Mouse (Mus musculus) heart, adult 2 months (tissue): ENCODE results near the gene Olfr455. TPM values are rescaled to one million over a fixed set of nuclear protein-coding genes. Genes with fewer than 3 reads are reported as not detected.

ENCODE experiments used
- DNase-seq, 2 experiments: peaks; one replicate each; pipeline ENCODE4 v3.0.0; 2021
- H3K27ac ChIP-seq: fragments of 200-600 bp; 2 replicates; pipeline ENCODE4 v1.8.1; 2022
- H3K27me3 ChIP-seq: fragments of 200-500 bp; 2 replicates; pipeline ENCODE4 v1.6.1; 2012; ENCODE audit warnings: mild to moderate bottlenecking, low read length, inconsistent platforms, mixed read lengths; ENCODE audit not compliant: control insufficient read depth, insufficient read depth
- H3K36me3 ChIP-seq: fragments of 200-500 bp; 2 replicates; pipeline ENCODE4 v1.6.1; 2012; ENCODE audit warnings: low read length, inconsistent platforms; ENCODE audit not compliant: control insufficient read depth, insufficient read depth
- H3K4me1 ChIP-seq: fragments of 200-500 bp; 2 replicates; pipeline ENCODE4 v1.6.1; 2011; ENCODE audit warnings: low read length; ENCODE audit not compliant: control insufficient read depth, insufficient read depth
- H3K4me3 ChIP-seq: fragments of 200-600 bp; 2 replicates; pipeline ENCODE4 v1.8.1; 2022
- H3K79me2 ChIP-seq: fragments of 200-500 bp; replicated peaks from 2 replicates; pipeline ENCODE4 v1.6.1; 2012; ENCODE audit warnings: mild to moderate bottlenecking, inconsistent platforms, low read length, moderate library complexity, mixed read lengths; ENCODE audit not compliant: control insufficient read depth, insufficient read depth
- H3K9ac ChIP-seq: fragments of 200-500 bp; 2 replicates; pipeline ENCODE4 v1.6.1; 2012; ENCODE audit warnings: low read depth, mild to moderate bottlenecking, control low read depth, inconsistent platforms, low read length, mixed read lengths
- CTCF ChIP-seq: fragments of 200-600 bp; IDR thresholded peaks from 2 replicates; pipeline ENCODE4 v1.8.1; 2022; ENCODE audit warnings: antibody characterized with exemption, mild to moderate bottlenecking, moderate library complexity
- EP300 ChIP-seq: fragments of 200-500 bp; IDR thresholded peaks from 2 replicates; pipeline ENCODE4 v1.6.1; 2011; ENCODE audit warnings: low read depth, low read length, control low read depth; ENCODE audit not compliant: insufficient read depth
- POLR2A ChIP-seq: fragments of 200-500 bp; IDR thresholded peaks from 2 replicates; pipeline ENCODE4 v1.6.1; 2011; ENCODE audit warnings: mild to moderate bottlenecking, low read depth, low read length, control low read depth; ENCODE audit not compliant: insufficient read depth
- WGBS: fragments of 180-500 bp; shearing (Covaris S2); methylation state at CpG from one replicate; pipeline ENCODE4 v1.1.7; 2018; 5-methylcytosine and 5-hydroxymethylcytosine counted together
- intact Hi-C: fragments of 180-260 bp; cut with DNase I; formaldehyde crosslinking; loops from one replicate; pipeline ENCODE4 v1.15.1; 2025
- polyA plus RNA-seq: library from polyadenylated mRNA; depleted of rRNA; stranded (reverse); fragments of >200 nt; gene quantifications from 2 replicates; pipeline ENCODE4 v1.2.3, GENCODE M21; 2012
- total RNA-seq, 2 experiments: library from RNA; stranded (reverse); gene quantifications; 2 replicates each; pipeline ENCODE4 v1.2.3; 2021

Gene Olfr455
- total and polyA plus RNA-seq, 3 experiments: not detected

GRCm38 (mm10) chr6:42577433-42577832, 30.0 kb upstream of the Olfr455 start:
- no peak for DNase-seq
- intact Hi-C loops: no loop called here
- H3K4me3 ChIP-seq: no peak overlapping the region
- no peaks in the 10 kb centered on the region for H3K79me2 ChIP-seq
- WGBS: 83% methylated on average over 2 of the region's 2 CpGs
- no peak overlapping the region for H3K27ac ChIP-seq
- no peaks in the 10 kb centered on the region for H3K36me3 ChIP-seq
- H3K4me1 ChIP-seq: no peaks in the 10 kb centered on the region
- no peak overlapping the region for H3K9ac ChIP-seq
- no peaks in the 10 kb centered on the region for H3K27me3 ChIP-seq
- TF ChIP-seq CTCF: no peak
- no peak for TF ChIP-seq EP300
- TF ChIP-seq POLR2A: no peak

DNA sequence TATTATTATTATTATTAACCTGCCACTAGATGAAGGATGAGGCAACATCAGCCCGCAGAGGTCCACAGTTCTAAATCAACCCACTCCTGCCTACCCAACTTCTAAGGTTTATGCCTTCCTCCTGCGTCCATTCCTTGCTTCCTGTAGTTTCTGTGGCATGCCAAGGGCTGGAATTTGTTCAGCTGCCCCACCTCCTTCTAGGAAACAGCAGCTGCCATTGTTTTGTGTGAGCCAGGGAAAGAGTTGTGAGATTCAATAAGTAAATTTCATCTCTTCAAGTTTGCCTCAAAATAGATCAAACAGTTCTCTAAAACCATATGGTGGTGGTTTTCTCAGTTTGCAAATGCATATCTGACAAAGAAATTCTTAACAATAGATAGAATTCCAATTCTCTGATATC, 20.8 kb upstream of the Olfr455 start:
- no peak for DNase-seq
- H3K9ac ChIP-seq: no peak overlapping the region

GRCm38 (mm10) chr6:42566076-42566598, 18.8 kb upstream of the Olfr455 start:
- Histone ChIP-seq H3K27ac (no peak overlapping the region), H3K4me1 (no peaks in the 10 kb centered on the region), H3K27me3 (no peaks in the 10 kb centered on the region), H3K79me2 (no peaks in the 10 kb centered on the region), H3K9ac (no peak overlapping the region), H3K36me3 (no peaks in the 10 kb centered on the region), H3K4me3 (no peak overlapping the region)
- 59% methylated on average over 2 of the region's 2 CpGs for WGBS
- DNase-seq: no peak
- intact Hi-C loops: no loop called here
- TF ChIP-seq CTCF: no peak
- TF ChIP-seq POLR2A: no peak
- TF ChIP-seq EP300: no peak

More for the DNA sequence above, 20.8 kb upstream of the Olfr455 start:
- Histone ChIP-seq H3K27me3 (no peaks in the 10 kb centered on the region), H3K79me2 (no peaks in the 10 kb centered on the region), H3K4me3 (no peak overlapping the region), H3K4me1 (no peaks in the 10 kb centered on the region), H3K36me3 (no peaks in the 10 kb centered on the region), H3K27ac (no peak overlapping the region)
- intact Hi-C loops: no loop called here
- WGBS: 63% methylated on average over 2 of the region's 2 CpGs
- TF ChIP-seq EP300 (no peak), POLR2A (no peak), CTCF (no peak)

DNA sequence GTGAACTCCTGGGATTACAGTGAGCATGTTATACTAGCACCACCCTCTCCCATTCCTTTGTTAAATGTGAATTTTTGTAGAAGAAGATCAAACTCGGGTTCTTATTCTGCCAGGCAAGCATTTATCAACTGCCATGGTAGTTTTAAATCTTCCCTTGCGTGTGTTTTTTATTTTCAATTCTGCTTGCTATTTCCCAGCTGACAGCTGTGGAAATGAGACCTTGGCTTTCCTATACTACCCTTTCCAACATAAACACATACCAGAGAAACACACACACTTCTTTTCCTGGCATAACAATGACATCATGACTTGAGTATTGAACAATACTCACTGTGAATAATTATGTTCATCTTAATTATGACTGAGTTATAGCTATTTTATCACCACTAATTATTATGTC, 14.9 kb upstream of the Olfr455 start:
- DNase-seq: no peak
- intact Hi-C loops: no loop called here
- no peaks in the 10 kb centered on the region for H3K27me3 ChIP-seq
- TF ChIP-seq POLR2A: no peak
- no peak for TF ChIP-seq CTCF
- no peak for TF ChIP-seq EP300
- no peak overlapping the region for H3K9ac ChIP-seq
- no peaks in the 10 kb centered on the region for H3K79me2 ChIP-seq
- no peak overlapping the region for H3K4me3 ChIP-seq
- H3K36me3 ChIP-seq: no peaks in the 10 kb centered on the region
- 32% methylated on average over 2 of the region's 2 CpGs for WGBS
- H3K4me1 ChIP-seq: no peaks in the 10 kb centered on the region
- no peak overlapping the region for H3K27ac ChIP-seq

GRCm38 (mm10) chr6:42560885-42561284, 13.5 kb upstream of the Olfr455 start:
- TF ChIP-seq POLR2A: no peak
- TF ChIP-seq EP300: no peak
- TF ChIP-seq CTCF: no peak
- H3K36me3 ChIP-seq: no peaks in the 10 kb centered on the region
- no peak overlapping the region for H3K4me3 ChIP-seq
- H3K4me1 ChIP-seq: no peaks in the 10 kb centered on the region
- H3K27ac ChIP-seq: no peak overlapping the region
- H3K9ac ChIP-seq: no peak overlapping the region
- 46% methylated on average over 5 of the region's 5 CpGs for WGBS
- intact Hi-C loops: no loop called here
- no peak for DNase-seq
- H3K27me3 ChIP-seq: no peaks in the 10 kb centered on the region
- H3K79me2 ChIP-seq: no peaks in the 10 kb centered on the region

DNA sequence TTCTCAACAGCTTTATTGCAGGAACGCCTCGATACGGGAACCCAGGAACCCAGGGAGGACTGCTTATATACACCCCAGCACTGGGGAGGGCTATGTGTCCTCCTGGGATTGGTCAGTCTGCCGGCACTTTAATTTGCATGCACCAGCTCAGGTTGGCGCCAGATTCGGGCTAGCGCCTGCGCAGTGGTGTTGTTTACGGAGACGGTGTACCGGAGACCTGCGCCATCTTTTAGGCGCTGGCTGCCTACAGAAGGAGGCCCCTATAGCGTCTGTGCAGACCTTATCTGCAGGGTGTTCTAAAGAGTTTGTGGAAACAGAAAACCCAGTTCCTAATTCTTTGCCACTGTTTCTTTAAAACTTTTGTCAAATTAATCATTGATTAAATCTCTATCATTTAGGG, 11.3 kb upstream of the Olfr455 start:
- Histone ChIP-seq H3K4me1 (no peaks in the 10 kb centered on the region), H3K27me3 (no peaks in the 10 kb centered on the region), H3K9ac (no peak overlapping the region), H3K27ac (no peak overlapping the region), H3K36me3 (no peaks in the 10 kb centered on the region), H3K79me2 (no peaks in the 10 kb centered on the region), H3K4me3 (no peak overlapping the region)
- TF ChIP-seq CTCF (no peak), EP300 (no peak), POLR2A (no peak)
- 96% methylated on average over 14 of the region's 14 CpGs for WGBS
- DNase-seq: no peak
- intact Hi-C loops: no loop called here
